Mouse (Mus musculus): ENCODE results near the gene Dnah17.

Gene Dnah17

DNA sequence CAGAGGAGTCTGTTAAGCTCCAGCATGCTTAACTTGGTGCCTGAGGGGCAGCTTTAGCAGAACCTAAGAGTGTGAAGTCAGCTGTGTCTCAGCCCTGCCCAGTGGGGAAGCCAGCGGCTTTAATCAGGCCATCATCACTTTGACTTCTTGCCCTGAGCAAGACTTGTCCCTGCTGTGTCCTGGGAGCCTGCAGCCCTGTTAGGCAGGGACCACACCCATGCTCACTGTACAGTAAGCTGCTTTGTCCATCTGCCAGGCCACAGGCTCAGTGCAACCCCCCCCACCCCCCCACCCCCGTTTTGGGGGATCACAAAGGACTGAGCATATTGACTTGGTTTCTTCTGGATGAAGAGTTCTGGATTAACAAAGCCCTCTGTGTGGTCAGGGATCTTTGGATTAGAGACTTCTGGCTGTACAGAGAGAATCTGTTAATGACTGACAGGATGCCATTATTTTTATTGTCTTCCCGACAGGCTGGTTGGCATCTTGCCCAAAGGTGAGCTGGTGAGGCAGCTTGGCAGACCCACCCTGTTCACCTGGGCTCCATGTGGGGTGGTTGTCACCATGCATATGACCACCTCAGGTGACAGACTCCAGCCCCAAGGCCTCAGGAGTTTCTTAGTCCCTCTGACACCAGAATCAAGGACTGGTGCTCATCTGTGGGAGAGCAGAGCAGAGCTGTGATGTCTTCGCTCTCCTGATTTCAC is 120.4 kb downstream of the Dnah17 start:
- no peaks in the 10 kb centered on the region for H3K27me3 ChIP-seq (ENCODE audit: insufficient read depth, low read length)
- TF ChIP-seq CTCF (conservative IDR thresholded peaks at IDR 0.05; ENCODE audit: low read length) (no peak), NANOG (IDR thresholded peaks at IDR 0.05; ENCODE audit: borderline replicate concordance, low read length) (0 out of 2 replicates have a peak, but pooled peaks have one; percentile 25)

DNA sequence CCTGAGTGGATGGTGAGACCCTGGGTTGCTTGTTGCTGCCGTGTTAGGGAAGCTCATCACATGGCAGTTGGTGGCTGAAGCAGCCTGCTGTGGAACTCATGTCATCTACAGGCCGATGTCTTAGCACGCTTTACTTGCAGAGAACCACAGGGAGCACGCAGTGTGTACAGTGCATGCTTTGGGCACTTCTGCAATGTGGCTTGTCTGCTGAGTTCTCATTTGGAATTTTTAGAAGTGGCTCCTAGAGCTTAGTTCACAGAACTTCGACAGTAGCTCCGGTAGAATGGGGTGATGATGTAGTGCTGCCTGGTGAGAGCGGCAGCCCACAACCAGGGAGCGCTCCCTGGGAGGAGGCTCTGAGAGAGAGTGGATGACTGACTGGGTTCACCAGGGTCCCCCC is 121.6 kb downstream of the Dnah17 start:
- H3K4me3 ChIP-seq (replicated peaks; ENCODE audit: low read length): peak overlapping the region; percentile 71
- H3K4me1 ChIP-seq (replicated peaks; ENCODE audit: low read depth, low read length): peaks cover 100% of the 10 kb centered on the region
- no peaks in the 10 kb centered on the region for H3K27me3 ChIP-seq (ENCODE audit: insufficient read depth, low read length)
- TF ChIP-seq POU5F1 (IDR thresholded peaks at IDR 0.05; ENCODE audit: borderline replicate concordance, low read length) (no peak), CTCF (conservative IDR thresholded peaks at IDR 0.05; ENCODE audit: low read length) (no peak), NANOG (IDR thresholded peaks at IDR 0.05; ENCODE audit: borderline replicate concordance, low read length) (no peak)
- peaks cover 85% of the 10 kb centered on the region for H3K36me3 ChIP-seq (ENCODE audit: insufficient read depth, low read length)
- no peaks in the 10 kb centered on the region for H3K9me3 ChIP-seq (ENCODE audit: low read length)

More for the DNA sequence above, 120.4 kb downstream of the Dnah17 start:
- H3K9me3 ChIP-seq (ENCODE audit: low read length): no peaks in the 10 kb centered on the region
- H3K4me3 ChIP-seq (replicated peaks; ENCODE audit: low read length): peak overlapping the region; percentile 71
- peaks cover 100% of the 10 kb centered on the region for H3K4me1 ChIP-seq (replicated peaks; ENCODE audit: low read depth, low read length)
- peaks cover 85% of the 10 kb centered on the region for H3K36me3 ChIP-seq (ENCODE audit: insufficient read depth, low read length)

DNA sequence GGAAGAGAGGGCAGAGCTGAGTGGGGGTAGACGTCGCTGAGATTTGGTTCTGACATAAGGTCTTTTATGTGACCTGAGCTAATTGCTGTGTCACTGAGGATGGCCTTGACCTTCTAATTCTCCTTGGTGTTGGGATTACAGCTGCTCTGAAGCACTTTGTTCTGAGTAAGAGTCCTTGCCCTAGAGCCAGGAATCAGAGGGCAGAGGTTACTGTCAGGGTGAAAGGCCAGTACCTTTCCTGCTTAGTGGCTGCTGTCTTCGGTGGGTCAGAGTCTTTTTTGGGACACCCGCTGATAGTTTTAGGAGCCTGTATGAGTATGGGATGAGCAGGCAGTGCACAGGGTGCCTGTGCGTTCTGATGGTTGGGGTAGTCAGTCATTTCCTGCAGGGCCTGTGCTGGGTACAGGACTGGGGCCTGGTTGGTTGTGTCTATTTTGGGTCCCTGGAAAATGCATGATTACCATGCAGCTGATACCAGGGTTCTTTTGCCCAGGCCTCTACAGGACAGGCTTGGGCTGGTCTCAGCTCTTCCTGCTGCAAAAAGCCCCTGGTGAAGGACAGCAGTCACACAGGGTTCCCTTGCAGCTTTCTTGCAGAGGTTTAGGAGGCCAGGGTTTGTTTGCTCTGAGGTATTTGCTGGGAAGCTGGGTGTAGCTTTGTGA is 122.2 kb downstream of the Dnah17 start:
- no peak for TF ChIP-seq CTCF (conservative IDR thresholded peaks at IDR 0.05; ENCODE audit: low read length)
- TF ChIP-seq NANOG (IDR thresholded peaks at IDR 0.05; ENCODE audit: borderline replicate concordance, low read length): no peak; the same call in 1 of the 2 replicates
- no peak for TF ChIP-seq POU5F1 (IDR thresholded peaks at IDR 0.05; ENCODE audit: borderline replicate concordance, low read length)
- Histone ChIP-seq H3K4me3 (replicated peaks; ENCODE audit: low read length) (peak overlapping the region; percentile 71), H3K9me3 (ENCODE audit: low read length) (no peaks in the 10 kb centered on the region), H3K36me3 (ENCODE audit: insufficient read depth, low read length) (peaks cover 85% of the 10 kb centered on the region), H3K27me3 (ENCODE audit: insufficient read depth, low read length) (no peaks in the 10 kb centered on the region), H3K4me1 (replicated peaks; ENCODE audit: low read depth, low read length) (peaks cover 100% of the 10 kb centered on the region)

DNA sequence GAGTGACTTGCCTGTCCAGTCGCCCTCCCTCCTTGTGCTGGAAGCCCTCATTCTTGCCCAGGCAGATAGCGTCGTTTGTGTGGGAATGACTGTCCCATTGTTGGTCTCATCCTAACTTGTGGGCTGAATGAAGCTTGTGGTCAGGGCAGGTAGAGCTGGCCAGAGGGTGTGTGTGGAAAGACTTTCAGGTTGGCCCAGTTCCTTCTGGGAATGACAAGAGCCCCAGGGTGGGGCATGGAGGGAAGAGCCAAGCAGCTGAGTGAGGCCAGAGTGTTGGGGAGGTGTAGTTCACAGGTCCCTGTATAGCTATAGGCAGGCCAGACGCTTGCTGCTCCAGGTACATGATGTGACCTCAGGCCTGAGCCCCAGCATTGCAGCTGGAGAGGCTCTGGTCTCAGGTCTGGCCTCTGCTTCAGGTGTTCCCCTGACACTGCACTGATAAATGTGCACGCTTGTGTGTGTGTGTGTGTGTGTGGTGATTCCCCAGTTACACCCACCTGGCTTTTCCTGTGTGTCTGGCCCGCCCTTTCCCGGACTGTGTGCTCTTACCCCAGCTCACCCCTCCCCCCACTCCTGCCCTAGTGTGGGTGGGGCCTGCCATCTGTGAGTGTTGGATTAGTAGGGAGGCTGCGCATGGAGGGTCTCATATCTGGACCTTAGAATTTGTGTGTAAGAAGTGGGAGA is 122.8 kb downstream of the Dnah17 start:
- Histone ChIP-seq H3K4me3 (replicated peaks; ENCODE audit: low read length) (peak overlapping the region; percentile 71), H3K4me1 (replicated peaks; ENCODE audit: low read depth, low read length) (peaks cover 98% of the 10 kb centered on the region), H3K36me3 (ENCODE audit: insufficient read depth, low read length) (peaks cover 85% of the 10 kb centered on the region), H3K27me3 (ENCODE audit: insufficient read depth, low read length) (no peaks in the 10 kb centered on the region), H3K9me3 (ENCODE audit: low read length) (no peaks in the 10 kb centered on the region)
- no peak for TF ChIP-seq POU5F1 (IDR thresholded peaks at IDR 0.05; ENCODE audit: borderline replicate concordance, low read length)
- no peak for TF ChIP-seq NANOG (IDR thresholded peaks at IDR 0.05; ENCODE audit: borderline replicate concordance, low read length)
- TF ChIP-seq CTCF (conservative IDR thresholded peaks at IDR 0.05; ENCODE audit: low read length): no peak

DNA sequence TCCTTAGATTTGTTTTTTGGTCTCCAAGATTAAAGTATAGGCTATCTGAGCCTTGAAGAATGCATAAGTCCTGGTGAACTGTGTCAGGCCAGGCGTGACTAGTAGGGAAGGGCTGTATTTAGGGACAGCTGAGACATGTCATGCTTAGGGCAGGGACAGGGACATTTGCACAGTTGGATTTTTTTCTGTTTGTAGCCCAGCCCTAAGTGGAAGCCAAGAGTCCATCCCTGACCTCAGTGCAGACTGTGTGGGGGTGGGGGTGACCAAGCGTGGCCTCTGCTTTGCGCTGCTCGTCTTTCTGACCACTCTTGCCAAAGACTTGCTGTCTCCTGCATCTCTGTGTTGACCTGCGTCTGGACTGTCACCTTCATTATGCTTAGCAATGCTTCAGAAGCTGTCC is 126.2 kb downstream of the Dnah17 start:
- Histone ChIP-seq H3K36me3 (ENCODE audit: insufficient read depth, low read length) (peaks cover 88% of the 10 kb centered on the region), H3K4me3 (replicated peaks; ENCODE audit: low read length) (0 out of 2 replicates have a peak overlapping the region, but pooled peaks have one; percentile 71), H3K9me3 (ENCODE audit: low read length) (no peaks in the 10 kb centered on the region), H3K4me1 (replicated peaks; ENCODE audit: low read depth, low read length) (peaks cover 97% of the 10 kb centered on the region), H3K27me3 (ENCODE audit: insufficient read depth, low read length) (no peaks in the 10 kb centered on the region)
- no peak for TF ChIP-seq NANOG (IDR thresholded peaks at IDR 0.05; ENCODE audit: borderline replicate concordance, low read length)
- TF ChIP-seq CTCF (conservative IDR thresholded peaks at IDR 0.05; ENCODE audit: low read length): no peak
- TF ChIP-seq POU5F1 (IDR thresholded peaks at IDR 0.05; ENCODE audit: borderline replicate concordance, low read length): no peak

DNA sequence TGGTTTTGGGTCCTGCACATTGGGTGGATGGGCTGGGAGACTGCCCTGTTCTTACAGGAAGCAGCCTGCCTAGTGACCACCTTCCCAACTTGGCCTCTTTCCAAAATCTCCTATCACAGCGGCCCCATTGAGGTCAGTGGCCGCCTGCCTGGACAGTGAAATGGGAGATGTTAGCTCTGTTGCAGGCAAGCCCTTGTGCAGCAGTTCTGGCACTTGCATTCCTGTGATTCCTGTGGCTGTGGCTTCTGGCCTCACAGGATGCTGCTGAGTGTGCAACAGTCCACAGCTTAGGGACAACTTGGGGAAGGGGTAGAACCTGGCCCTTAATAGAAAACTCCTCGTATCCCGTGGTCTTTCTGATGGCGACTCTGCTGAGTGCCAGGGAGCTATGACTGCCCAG is 126.7 kb downstream of the Dnah17 start:
- peaks cover 88% of the 10 kb centered on the region for H3K36me3 ChIP-seq (ENCODE audit: insufficient read depth, low read length)
- TF ChIP-seq POU5F1 (IDR thresholded peaks at IDR 0.05; ENCODE audit: borderline replicate concordance, low read length) (no peak), NANOG (IDR thresholded peaks at IDR 0.05; ENCODE audit: borderline replicate concordance, low read length) (no peak), CTCF (conservative IDR thresholded peaks at IDR 0.05; ENCODE audit: low read length) (no peak)
- no peaks in the 10 kb centered on the region for H3K9me3 ChIP-seq (ENCODE audit: low read length)

DNA sequence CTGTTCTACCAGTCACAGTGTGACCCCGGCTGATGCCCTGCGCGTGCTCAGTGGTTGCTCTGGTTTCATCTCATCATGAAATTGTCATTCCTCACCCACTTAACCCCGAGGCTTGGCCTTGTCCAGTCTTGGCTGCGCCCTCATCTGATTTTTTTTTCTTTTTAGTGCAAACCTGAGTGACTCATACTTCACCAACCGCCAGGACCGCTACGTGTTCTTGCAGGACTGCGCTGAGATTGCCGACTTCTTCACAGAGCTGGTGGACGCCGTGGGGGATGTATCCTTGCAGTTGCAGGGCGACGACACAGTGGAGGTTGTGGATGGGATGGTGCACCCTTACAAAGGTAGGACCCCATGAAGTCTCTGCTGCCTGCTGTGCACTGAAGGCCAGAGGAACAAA is 127.3 kb downstream of the Dnah17 start:
- Histone ChIP-seq H3K4me1 (replicated peaks; ENCODE audit: low read depth, low read length) (peaks cover 97% of the 10 kb centered on the region), H3K27me3 (ENCODE audit: insufficient read depth, low read length) (no peaks in the 10 kb centered on the region), H3K4me3 (replicated peaks; ENCODE audit: low read length) (no peak overlapping the region), H3K36me3 (ENCODE audit: insufficient read depth, low read length) (peaks cover 89% of the 10 kb centered on the region), H3K9me3 (ENCODE audit: low read length) (no peaks in the 10 kb centered on the region)
- TF ChIP-seq POU5F1 (IDR thresholded peaks at IDR 0.05; ENCODE audit: borderline replicate concordance, low read length) (no peak), CTCF (conservative IDR thresholded peaks at IDR 0.05; ENCODE audit: low read length) (no peak), NANOG (IDR thresholded peaks at IDR 0.05; ENCODE audit: borderline replicate concordance, low read length) (no peak)

More for the DNA sequence above, 126.7 kb downstream of the Dnah17 start:
- no peaks in the 10 kb centered on the region for H3K27me3 ChIP-seq (ENCODE audit: insufficient read depth, low read length)
- H3K4me3 ChIP-seq (replicated peaks; ENCODE audit: low read length): no peak overlapping the region
- H3K4me1 ChIP-seq (replicated peaks; ENCODE audit: low read depth, low read length): peaks cover 97% of the 10 kb centered on the region

DNA sequence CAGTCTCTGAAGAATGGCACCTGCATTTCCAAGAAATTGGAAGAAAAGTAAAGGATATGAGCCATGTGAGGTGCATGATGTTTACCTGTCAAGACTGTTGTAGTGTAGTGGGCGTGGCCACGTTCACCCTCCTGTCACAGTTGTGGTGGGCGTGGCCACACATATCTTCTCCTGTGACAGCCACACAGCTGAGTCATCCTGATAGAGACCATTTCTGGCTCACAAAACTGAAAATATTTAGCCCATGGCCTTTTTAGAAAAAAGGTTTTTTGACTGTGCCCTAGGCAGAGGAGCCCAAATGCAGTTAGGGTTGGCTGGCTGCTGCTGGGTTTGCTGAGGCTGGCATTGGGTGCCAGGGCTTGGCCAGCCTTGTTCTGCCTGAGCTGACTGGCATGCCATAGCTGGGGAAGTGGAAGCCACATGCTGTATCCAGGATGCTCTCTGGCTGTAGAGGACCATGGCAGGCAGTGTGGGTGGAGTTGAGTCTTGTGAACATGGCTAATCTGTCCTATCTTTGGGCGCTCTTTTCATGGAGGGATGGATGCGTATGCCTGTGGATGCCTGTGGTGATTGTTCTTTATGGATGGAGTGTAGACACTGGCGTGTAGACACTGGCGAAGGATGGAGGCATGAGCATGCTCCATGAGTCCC is 129.7 kb downstream of the Dnah17 start:
- H3K27me3 ChIP-seq (ENCODE audit: insufficient read depth, low read length): no peaks in the 10 kb centered on the region
- H3K9me3 ChIP-seq (ENCODE audit: low read length): no peaks in the 10 kb centered on the region
- H3K36me3 ChIP-seq (ENCODE audit: insufficient read depth, low read length): peaks cover 92% of the 10 kb centered on the region
- no peak overlapping the region for H3K4me3 ChIP-seq (replicated peaks; ENCODE audit: low read length)
- TF ChIP-seq CTCF (conservative IDR thresholded peaks at IDR 0.05; ENCODE audit: low read length): no peak
- TF ChIP-seq POU5F1 (IDR thresholded peaks at IDR 0.05; ENCODE audit: borderline replicate concordance, low read length): no peak
- TF ChIP-seq NANOG (IDR thresholded peaks at IDR 0.05; ENCODE audit: borderline replicate concordance, low read length): no peak
- peaks cover 96% of the 10 kb centered on the region for H3K4me1 ChIP-seq (replicated peaks; ENCODE audit: low read depth, low read length)
